Mouse (Mus musculus) C2C12 (cell line): ENCODE measurements at regions not wholly inside any gene's neighbourhood (a gene's known extent, or its start where the extent isn't known, plus 50 kb on each side); places are given as distances from the start of the nearest gene placed in this dataset.
"Not testable (repeated sequence)": the region's sequence is repeated elsewhere in the genome, so short reads cannot be mapped to it uniquely, and the experiment has no call there.

Experiments used
- H3K27me3 ChIP-seq: one replicate; pipeline ENCODE4 v1.6.1; 2011; ENCODE audit not compliant: control insufficient read depth, insufficient read depth, insufficient read length
- H3K36me3 ChIP-seq: one replicate; pipeline ENCODE4 v1.6.1; 2011; ENCODE audit not compliant: control insufficient read depth, insufficient read depth
- H3K4me3 ChIP-seq: one replicate; pipeline ENCODE4 v1.5.1; 2011; ENCODE audit warnings: mild to moderate bottlenecking, control low read depth; ENCODE audit not compliant: poor library complexity, insufficient read depth, severe bottlenecking
- H3K79me2 ChIP-seq: one replicate; pipeline ENCODE4 v1.6.1; 2011; ENCODE audit not compliant: control insufficient read depth, insufficient read depth
- H3K79me3 ChIP-seq: one replicate; pipeline ENCODE4 v1.6.1; 2011; ENCODE audit warnings: low read depth, control low read depth
- H3ac ChIP-seq: one replicate; pipeline ENCODE3; 2011; ENCODE audit warnings: low read depth; ENCODE audit not compliant: control insufficient read depth, insufficient read length
- CEBPB ChIP-seq: IDR thresholded peaks from one replicate; pipeline ENCODE4 v1.6.1; 2011; ENCODE audit warnings: low read depth, mild to moderate bottlenecking, control low read depth, moderate library complexity
- CTCF ChIP-seq: IDR thresholded peaks from one replicate; pipeline ENCODE4 v1.5.1; 2011; ENCODE audit not compliant: control insufficient read depth, insufficient read depth, insufficient read length
- FOSL1 ChIP-seq: IDR thresholded peaks from one replicate; pipeline ENCODE4 v1.8.0; 2011; ENCODE audit warnings: mild to moderate bottlenecking, low read length; ENCODE audit not compliant: poor library complexity, insufficient read depth, severe bottlenecking
- MAX ChIP-seq: IDR thresholded peaks from one replicate; pipeline ENCODE4 v1.6.1; 2011; ENCODE audit warnings: mild to moderate bottlenecking, control low read depth
- MYOD1 ChIP-seq: IDR thresholded peaks from one replicate; pipeline ENCODE4 v1.6.1; 2011; ENCODE audit warnings: low read depth; ENCODE audit not compliant: control insufficient read depth, insufficient read length
- MYOG ChIP-seq: IDR thresholded peaks from one replicate; pipeline ENCODE4 v1.6.1; 2011; ENCODE audit not compliant: control insufficient read depth, insufficient read length; ENCODE audit errors: extremely low read depth
- USF1 ChIP-seq: IDR thresholded peaks from one replicate; pipeline ENCODE4 v1.6.1; 2011; ENCODE audit warnings: low read depth, mild to moderate bottlenecking, control low read depth, moderate library complexity

- H3K27me3 ChIP-seq, H3K79me2 ChIP-seq, H3K4me3 ChIP-seq, H3K79me3 ChIP-seq, H3ac ChIP-seq, H3K36me3 ChIP-seq: not testable (repeated sequence)
- peak; percentile 8 for TF ChIP-seq MYOD1
Measured at GRCm38 (mm10) chrX:68412560-68412959, 265.8 kb upstream of the Fmr1 start.

GRCm38 (mm10) chrX:68422201-68422600 lies 256.1 kb upstream of the Fmr1 start:
- TF ChIP-seq MYOG (no peak), CEBPB (peak; percentile 84), FOSL1 (no peak), MYOD1 (no peak), USF1 (no peak), CTCF (no peak), MAX (no peak)
- no peaks in the 10 kb centered on the region for H3K36me3 ChIP-seq
- no peaks in the 10 kb centered on the region for H3K27me3 ChIP-seq
- H3ac ChIP-seq: no peak overlapping the region
- no peaks in the 10 kb centered on the region for H3K79me2 ChIP-seq
- no peak overlapping the region for H3K4me3 ChIP-seq
- no peaks in the 10 kb centered on the region for H3K79me3 ChIP-seq
